Mouse (Mus musculus): ENCODE measurements around the gene Nsun6.

GRCm38 (mm10) chr2:14997836-14998235, 57.0 kb downstream of the Nsun6 start:
- TF ChIP-seq CTCF (IDR thresholded peaks at IDR 0.05; ENCODE audit: control insufficient read depth, insufficient read depth, insufficient replicate concordance, low read depth, low read length) (no peak), POLR2A (IDR thresholded peaks at IDR 0.05; ENCODE audit: control insufficient read depth, low read depth, low read length) (no peak)

Measured in testis, adult 2 months (tissue).